Mouse (Mus musculus) telencephalon, adult 2 months (tissue): ENCODE measurements around the gene Sugp1.
"Not testable (repeated sequence)": the region's sequence is repeated elsewhere in the genome, so short reads cannot be mapped to it uniquely, and the experiment has no call there.

Experiments
- DNase-seq: peaks from one replicate; pipeline ENCODE4 v3.0.0-alpha.2; 2011; ENCODE audit warnings: low read depth, low spot score

Gene Sugp1

DNA sequence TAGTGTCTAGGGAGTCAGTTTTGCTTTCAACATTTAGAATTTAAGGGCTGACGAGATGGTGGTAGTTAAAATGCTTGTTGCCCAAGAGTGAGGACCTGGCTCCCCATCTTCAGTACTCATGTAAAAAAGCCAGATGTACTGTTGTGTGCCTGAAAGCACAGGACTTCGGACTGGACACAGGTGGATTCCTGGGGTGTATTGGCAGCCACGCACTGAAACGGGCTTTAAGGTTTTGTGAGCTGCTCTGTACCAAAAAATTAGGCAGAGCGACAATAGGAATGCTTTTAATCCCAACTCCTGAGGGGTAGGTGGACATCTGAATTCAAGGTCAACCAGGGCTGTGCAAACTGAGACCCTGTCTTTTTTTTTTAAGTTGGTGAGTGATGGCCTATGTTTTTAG is 1.4 kb downstream of the Sugp1 start:
- DNase-seq = no peak

DNA sequence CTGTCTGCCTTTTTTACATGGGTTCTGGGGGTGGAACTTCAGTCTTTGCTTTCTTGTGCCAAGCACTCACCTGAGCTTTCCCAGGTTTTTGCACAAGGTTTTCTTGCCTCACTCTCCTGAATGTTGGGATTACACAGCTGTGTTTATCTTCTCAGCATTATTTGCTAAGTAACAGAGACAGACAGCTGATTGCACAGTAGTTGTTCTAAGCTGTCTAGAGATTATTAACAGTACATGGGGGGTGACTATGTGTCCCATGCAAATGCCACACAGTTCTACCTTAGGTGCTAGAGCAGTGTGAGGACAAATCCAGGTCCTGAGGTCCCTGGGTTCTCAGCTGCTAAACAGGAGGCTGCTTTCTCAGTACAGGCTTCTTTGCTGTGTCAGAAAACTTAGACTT is 7.0 kb downstream of the Sugp1 start:
- DNase-seq = no peak

GRCm38 (mm10) chr8:70050434-70050833 is 7.8 kb downstream of the Sugp1 start:
- not testable (repeated sequence) for DNase-seq

GRCm38 (mm10) chr8:70057721-70058120 is 15.1 kb downstream of the Sugp1 start:
- DNase-seq = no peak

- DNase-seq = no peak
Measured at GRCm38 (mm10) chr8:70071836-70072440, 29.3 kb downstream of the Sugp1 start.

GRCm38 (mm10) chr8:70072441-70073069 is 29.9 kb downstream of the Sugp1 start, which contains the start of gene Tm6sf2:
Tm6sf2 (plus strand) TSS chr8:70072924.
- DNase-seq = no peak

DNA sequence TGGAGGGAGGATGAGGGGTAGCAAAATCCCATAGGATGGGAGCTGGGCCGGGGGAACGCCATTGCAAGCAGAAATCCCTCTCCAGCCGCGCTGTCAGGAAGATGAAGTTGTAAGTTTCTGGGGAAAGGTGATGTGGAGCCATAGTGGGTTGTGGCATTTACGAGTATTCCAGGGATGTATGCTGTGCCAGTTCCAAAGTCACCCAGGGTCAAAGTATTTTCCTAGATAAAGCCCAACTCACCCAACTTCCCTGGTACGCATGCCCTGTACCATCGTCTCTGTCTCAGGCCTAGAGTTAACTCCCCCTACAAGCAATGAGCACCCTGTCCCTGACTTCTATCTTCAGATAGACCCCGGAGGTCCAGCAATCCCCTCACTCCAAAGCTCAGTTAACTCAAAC is 30.5 kb downstream of the Sugp1 start:
- no peak for DNase-seq

GRCm38 (mm10) chr8:70073682-70074081 is 31.1 kb downstream of the Sugp1 start:
- no peak for DNase-seq

DNA sequence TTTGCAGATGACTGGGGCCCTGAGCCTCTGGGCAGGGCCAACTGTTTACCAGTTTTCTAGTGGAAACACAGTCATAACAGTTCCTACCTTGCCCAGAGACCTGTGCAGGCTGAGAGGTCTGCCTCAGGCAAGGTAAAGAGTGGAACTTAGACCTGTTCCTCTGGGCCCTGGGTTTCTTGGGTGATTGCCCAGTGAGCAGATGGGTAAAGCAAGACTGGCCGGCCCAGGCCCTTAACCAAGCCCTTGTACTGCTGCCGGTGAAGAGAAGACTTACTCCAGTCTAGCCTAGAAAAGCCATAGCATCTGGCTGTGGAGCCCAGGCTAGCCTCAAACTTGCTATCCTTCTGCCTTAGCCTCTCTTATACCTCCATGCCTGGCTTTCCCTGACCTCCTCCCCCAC is 39.4 kb downstream of the Sugp1 start:
- no peak for DNase-seq

DNA sequence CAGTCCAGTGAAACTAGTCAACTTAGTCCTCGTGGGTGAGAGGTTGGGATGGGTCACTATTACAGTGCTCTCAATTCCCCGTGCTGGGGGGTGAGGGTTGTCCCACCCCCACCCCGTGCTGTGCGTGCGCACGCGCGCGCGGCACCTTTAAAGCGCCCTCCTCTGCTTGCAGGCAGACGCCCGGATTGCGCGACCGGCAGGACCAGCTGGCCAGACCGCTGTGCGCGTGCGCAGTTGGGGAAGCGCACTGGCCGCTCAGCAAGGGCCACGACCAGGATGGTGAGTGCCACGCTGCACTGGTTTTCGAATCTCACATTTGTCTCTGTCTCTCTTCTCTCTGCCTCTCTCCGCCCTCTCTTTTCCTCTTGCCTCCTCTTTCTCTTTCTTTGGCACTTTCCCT is 40.7 kb downstream of the Sugp1 start, which contains the start of gene Hapln4:
TSS of gene Hapln4 (plus strand) at position 173 of the 400 bp plus-strand sequence.
- DNase-seq = no peak

- no peak for DNase-seq
Measured at GRCm38 (mm10) chr8:70084191-70085065, 41.8 kb downstream of the Sugp1 start.

DNA sequence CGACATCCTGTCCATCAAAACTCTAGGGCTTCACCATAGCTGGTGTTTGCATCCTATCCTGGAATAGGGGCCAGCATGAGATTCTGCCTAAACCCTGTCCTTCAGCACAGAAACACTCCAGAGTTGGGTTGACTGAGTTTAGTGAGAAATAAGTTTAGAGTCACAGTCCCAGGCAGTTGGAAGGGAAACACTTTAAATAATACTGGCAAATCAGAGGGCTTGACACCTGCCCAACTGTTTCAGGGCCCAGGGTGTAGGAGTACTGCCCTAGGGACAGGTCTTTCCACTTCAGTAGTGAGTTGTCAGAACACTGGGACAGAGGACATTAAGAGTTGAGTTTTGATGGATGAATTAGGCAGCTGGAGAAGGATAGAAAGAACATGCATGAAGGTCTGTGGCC is 43.5 kb downstream of the Sugp1 start:
- no peak for DNase-seq

GRCm38 (mm10) chr8:70087237-70087636 is 44.6 kb downstream of the Sugp1 start:
- DNase-seq = no peak

GRCm38 (mm10) chr8:70087836-70088650 is 45.4 kb downstream of the Sugp1 start:
- no peak for DNase-seq

DNA sequence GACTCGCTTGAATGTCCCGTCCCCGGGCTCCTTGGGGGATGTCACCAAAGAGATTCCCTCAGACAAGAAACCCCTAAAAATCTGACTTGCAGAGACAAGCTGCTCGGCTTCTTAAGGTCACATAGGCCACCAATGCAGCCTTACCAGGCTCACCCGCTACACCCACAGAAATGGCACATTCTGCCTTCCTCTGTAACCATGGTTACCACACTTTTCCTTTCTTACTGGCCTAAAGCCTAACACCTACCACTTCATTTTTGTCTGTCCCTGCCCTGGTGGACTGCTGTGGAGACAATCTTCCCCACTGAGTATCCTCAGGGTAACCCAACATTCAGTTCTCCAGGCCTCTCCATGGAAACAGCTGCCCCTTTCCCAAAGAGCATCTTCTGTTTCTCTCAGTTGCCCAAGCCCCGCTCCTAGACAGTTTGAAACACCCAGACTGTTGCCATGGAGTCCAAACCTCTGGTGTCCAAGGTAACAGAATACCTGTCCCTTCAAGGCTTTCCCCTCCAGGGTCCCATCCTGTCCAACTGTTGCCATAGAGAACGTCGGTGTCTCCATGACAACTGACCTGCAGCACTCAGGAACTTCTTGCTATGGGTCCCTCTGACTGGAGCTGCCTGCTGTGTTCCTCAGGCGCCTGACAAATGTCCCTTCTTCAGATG is 46.8 kb downstream of the Sugp1 start:
- peak; percentile 58 for DNase-seq

DNA sequence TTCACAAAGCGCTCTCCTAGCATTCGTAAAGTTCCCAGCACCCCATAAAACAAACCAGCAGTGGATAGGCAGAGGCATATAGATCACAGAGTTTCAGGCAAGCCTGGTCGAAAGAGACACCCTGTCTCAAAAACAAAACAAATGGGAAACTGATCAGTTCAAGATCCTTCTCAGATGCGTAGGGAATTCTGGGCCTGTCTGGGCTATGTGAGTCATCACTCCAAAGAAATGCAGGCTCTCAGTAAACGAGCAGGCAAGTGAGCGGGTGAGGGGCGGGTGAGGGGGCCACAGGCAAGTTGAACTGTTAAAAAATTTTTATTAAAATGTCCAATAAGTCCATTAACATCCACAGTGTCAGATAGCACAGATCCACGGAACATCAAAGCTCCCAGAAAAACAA is 50.2 kb downstream of the Sugp1 start:
- DNase-seq = no peak

DNA sequence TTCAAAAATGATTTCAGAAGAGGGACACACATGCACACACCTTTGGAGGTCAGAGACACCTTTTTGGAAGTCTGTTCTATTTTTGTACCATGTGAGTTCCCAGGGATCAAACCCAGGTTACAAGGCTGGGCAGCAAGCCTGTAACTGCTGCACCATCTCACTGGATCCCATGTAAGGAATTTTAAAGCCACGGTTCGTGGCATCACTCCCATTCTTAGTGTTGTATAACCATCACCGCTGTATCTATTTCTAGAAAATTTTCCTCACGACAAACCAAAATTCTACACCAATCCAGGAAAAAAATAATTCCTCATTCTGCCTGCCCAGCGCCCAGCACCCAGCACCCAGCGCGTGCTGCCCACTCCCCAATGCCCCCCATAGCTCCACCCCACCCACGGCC is 56.7 kb downstream of the Sugp1 start:
- DNase-seq = peak; percentile 82

DNA sequence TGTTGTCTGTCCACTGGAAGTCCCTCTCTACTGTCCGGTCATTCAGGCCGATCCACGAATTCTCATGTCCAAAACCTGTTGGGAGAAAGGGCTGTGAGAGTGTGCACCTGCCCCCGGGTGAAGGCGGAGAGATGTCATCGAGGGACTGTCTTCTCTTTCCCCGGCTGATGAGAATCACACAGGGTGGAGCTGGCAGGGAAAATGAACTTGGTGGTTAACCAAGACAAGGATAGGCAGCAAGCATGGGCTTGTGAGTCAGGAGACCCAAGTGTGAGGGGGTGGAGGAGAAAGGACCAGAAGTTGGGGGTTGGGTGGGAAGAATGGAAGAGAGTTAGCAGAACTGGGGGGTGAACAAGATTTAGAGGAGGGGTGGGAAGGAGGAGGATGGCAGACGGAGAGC is 57.6 kb downstream of the Sugp1 start:
- DNase-seq = peak; percentile 62

GRCm38 (mm10) chr8:70104506-70104905 is 61.9 kb downstream of the Sugp1 start:
- DNase-seq = no peak

GRCm38 (mm10) chr8:70104922-70105321 is 62.3 kb downstream of the Sugp1 start:
- no peak for DNase-seq

DNA sequence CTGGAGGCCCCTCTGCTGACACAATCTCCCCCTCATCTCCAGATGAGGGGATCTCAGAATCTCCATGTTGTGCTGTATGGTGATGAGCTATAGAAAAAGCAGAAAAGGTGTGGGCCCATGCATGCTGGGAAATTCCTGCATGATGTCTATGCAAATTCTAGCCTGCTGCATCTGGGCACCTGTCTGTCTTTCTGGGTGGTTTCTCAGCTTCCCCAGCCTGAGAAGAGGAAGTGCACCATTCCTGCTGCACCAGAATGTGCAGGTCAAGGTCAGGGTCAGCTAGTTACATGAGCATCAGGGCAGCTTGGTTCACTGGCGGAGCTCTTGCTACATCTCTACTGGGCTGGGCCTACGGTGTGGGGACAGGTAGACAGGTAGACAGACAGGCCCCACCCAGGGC is 67.8 kb downstream of the Sugp1 start:
- DNase-seq = no peak
